Mouse (Mus musculus) kidney, postnatal 0 days (tissue): ENCODE results near the gene Golph3. TPM values are rescaled to one million over a fixed set of nuclear protein-coding genes. Genes with fewer than 3 reads are reported as not detected.

Experiments used
- ATAC-seq: fragments of 200-750 bp; cut with Nextera tagmentation; replicated peaks from 2 replicates; pipeline ENCODE4 v1.8.0; 2017; ENCODE audit warnings: low read depth, moderate number of reproducible peaks, moderate TSS enrichment, moderate library complexity; ENCODE audit not compliant: low FRiP score
- DNase-seq: peaks from one replicate; pipeline ENCODE4 v3.0.0-alpha.2; 2016; ENCODE audit warnings: low spot score
- H3K27ac ChIP-seq: fragments of 300-500 bp; sonication (generic); 2 replicates; pipeline ENCODE4 v1.5.1; 2014; ENCODE audit warnings: mild to moderate bottlenecking
- H3K27me3 ChIP-seq: fragments of 300-500 bp; sonication (generic); 2 replicates; pipeline ENCODE4 v1.6.1; 2014; ENCODE audit warnings: low read length, mixed read lengths; ENCODE audit not compliant: insufficient read depth
- H3K36me3 ChIP-seq: fragments of 300-500 bp; sonication (generic); 2 replicates; pipeline ENCODE4 v1.6.1; 2014; ENCODE audit warnings: low read length, mixed read lengths; ENCODE audit not compliant: insufficient read depth
- H3K4me1 ChIP-seq: fragments of 300-500 bp; sonication (generic); replicated peaks from 2 replicates; pipeline ENCODE4 v1.6.1; 2014; ENCODE audit warnings: antibody characterized with exemption, low read length, mixed read lengths; ENCODE audit not compliant: insufficient read depth
- H3K4me2 ChIP-seq: fragments of 300-500 bp; sonication (generic); 2 replicates; pipeline ENCODE4 v1.6.1; 2014; ENCODE audit warnings: mild to moderate bottlenecking, low read length, moderate library complexity, mixed read lengths
- H3K4me3 ChIP-seq: fragments of 300-500 bp; sonication (generic); replicated peaks from 2 replicates; pipeline ENCODE4 v1.5.1; 2014; ENCODE audit warnings: low read depth, low read length
- H3K9ac ChIP-seq: fragments of 300-500 bp; sonication (generic); 2 replicates; pipeline ENCODE4 v1.6.1; 2014; ENCODE audit warnings: low read depth, low read length
- H3K9me3 ChIP-seq: fragments of 300-500 bp; sonication (generic); replicated peaks from 2 replicates; pipeline ENCODE4 v1.6.1; 2016; ENCODE audit warnings: low read length, inconsistent platforms, mixed read lengths
- CTCF ChIP-seq: IDR thresholded peaks from 2 replicates; pipeline ENCODE4 v1.5.1; 2016; ENCODE audit warnings: antibody characterized with exemption, low read depth, mild to moderate bottlenecking, moderate library complexity
- WGBS: fragments of 180-500 bp; shearing (Covaris S2); extraction: QIAGEN DNeasy Blood & Tissue Kit; methylation state at CpG from one replicate; pipeline ENCODE4 v1.1.7; 2014; 5-methylcytosine and 5-hydroxymethylcytosine counted together
- polyA plus RNA-seq: library from polyadenylated mRNA; unstranded; fragments of >200 nt; fragmentation: Nextera tagmentation; extraction: Ambion mirVana; gene quantifications from 2 replicates; pipeline ENCODE4 v1.2.1, GENCODE M21; 2015

The Golph3 gene
- polyA plus RNA-seq, 1 experiment from 2014 or later = 95.6 TPM

DNA sequence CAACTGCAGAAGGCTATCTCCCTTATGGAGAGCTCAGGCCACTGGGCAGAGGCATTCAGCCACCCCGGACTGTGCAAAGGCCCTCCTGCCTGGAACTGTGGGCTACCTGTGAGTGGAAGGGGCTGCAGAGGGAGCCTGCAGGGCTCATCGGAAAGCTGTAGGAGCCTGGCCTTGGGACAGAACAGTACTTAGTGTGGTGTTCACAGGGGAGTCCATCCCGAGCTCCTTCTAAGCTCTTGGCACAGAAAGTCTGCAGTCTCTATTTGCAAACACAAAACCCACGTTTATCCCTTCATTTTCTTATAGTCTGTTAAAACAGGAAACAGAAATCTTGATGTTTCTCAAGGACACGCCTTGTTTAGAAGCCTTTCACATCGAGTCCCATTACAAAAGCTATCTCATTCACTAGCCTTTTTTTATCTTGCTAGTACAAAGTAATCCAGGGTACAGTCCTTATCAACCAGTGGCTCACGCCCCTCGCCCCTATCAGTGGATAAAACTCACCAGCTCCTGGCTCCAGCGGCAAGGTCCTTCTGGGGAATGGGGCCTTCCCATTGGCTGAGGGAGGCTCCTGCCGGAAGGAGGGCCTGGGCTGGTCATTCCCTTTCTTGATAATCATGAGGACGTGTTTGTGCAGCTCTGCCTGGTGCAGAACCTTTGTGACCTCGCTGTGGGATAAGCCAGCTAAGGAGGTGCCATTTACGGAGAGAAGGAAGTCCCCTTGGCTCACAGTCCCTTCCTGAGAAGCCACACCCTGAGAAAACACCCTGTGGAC lies 46.2 kb downstream of the Golph3 start:
- H3K9me3 ChIP-seq = no peaks in the 10 kb centered on the region
- H3K9ac ChIP-seq = no peak overlapping the region
- no peak for DNase-seq
- no peak for ATAC-seq
- no peaks in the 10 kb centered on the region for H3K4me1 ChIP-seq
- no peak overlapping the region for H3K4me2 ChIP-seq
- no peak overlapping the region for H3K4me3 ChIP-seq
- H3K27ac ChIP-seq = no peak overlapping the region
- TF ChIP-seq CTCF = no peak
- no peaks in the 10 kb centered on the region for H3K27me3 ChIP-seq
- H3K36me3 ChIP-seq = 0 out of 2 replicates have a peak, but pooled peaks cover 5% of the 10 kb centered on the region
- 63% methylated on average over 13 of the region's 13 CpGs for WGBS

DNA sequence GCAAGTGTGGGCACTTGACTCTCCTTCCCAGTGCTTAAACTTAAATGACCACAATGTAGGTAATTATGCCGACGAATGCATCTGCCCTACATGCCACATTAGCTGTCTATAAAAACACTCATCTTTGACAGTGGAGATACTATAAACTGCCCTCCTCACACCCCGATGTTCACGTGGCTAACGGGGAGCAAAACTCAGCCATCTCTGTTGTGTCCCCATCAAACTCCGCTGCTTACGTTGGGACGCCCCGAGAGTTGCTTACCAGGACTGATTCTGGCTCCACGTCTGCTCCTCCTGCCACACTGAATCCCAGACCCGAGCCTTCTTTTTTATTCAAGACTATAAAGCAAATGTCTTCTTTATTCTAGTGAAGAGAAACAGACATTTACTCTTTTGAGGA lies 47.1 kb downstream of the Golph3 start:
- Histone ChIP-seq H3K9ac (no peak overlapping the region), H3K4me2 (no peak overlapping the region), H3K4me3 (no peak overlapping the region), H3K4me1 (0 out of 2 replicates have a peak, but pooled peaks cover 4% of the 10 kb centered on the region), H3K27ac (no peak overlapping the region), H3K27me3 (no peaks in the 10 kb centered on the region), H3K9me3 (no peaks in the 10 kb centered on the region), H3K36me3 (0 out of 2 replicates have a peak, but pooled peaks cover 5% of the 10 kb centered on the region)
- TF ChIP-seq CTCF = no peak
- 87% methylated on average over 11 of the region's 11 CpGs for WGBS
- ATAC-seq (no peak), DNase-seq (no peak)

DNA sequence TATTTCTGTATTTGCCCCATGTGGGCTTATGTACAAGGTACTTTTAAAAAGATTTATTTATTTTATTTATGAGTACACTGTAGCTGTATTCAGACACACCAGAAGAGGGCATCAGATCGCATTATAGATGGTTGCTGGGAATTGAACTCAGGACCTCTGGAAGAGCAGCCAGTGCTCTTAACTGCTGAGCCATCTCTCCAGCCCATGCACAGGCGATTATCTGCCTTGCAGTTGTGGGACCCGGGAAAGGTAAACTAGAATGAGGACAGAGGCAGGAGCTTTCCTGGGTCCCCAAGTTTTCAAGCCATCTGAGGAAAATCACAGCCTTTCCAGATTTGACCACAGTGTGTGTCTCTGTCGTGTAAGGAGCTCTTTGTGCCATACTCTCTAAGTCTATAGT lies 47.6 kb downstream of the Golph3 start:
- WGBS = 92% methylated on average over 4 of the region's 4 CpGs
- DNase-seq = no peak
- Histone ChIP-seq H3K27me3 (no peaks in the 10 kb centered on the region), H3K27ac (no peak overlapping the region), H3K9ac (no peak overlapping the region), H3K4me3 (no peak overlapping the region), H3K36me3 (0 out of 2 replicates have a peak, but pooled peaks cover 5% of the 10 kb centered on the region), H3K9me3 (no peaks in the 10 kb centered on the region), H3K4me2 (no peak overlapping the region), H3K4me1 (peaks cover 8% of the 10 kb centered on the region; the same call in 1 of the 2 replicates)
- ATAC-seq = no peak
- TF ChIP-seq CTCF = no peak

DNA sequence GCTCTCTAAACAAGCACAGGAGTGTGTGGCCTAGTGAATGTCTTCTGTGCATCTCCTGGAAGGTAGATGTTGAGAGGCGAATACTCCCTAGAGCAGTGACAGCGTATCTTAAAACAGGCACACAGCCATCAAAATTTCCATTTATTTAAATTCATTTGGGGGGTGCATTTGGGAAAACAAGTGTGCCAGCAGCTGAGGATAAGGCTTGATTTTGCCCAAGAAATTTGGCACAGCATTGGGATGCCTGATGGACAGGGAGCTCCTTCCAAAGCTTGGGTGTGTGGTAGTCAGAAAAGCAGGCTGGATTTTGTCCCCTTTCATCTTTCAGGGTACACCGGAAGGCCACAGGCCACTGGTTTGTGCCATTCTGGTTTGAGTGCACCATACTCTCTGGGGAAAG lies 48.8 kb downstream of the Golph3 start:
- Histone ChIP-seq H3K36me3 (0 out of 2 replicates have a peak, but pooled peaks cover 5% of the 10 kb centered on the region), H3K9me3 (no peaks in the 10 kb centered on the region), H3K4me1 (peaks cover 17% of the 10 kb centered on the region), H3K27ac (no peak overlapping the region), H3K4me3 (no peak overlapping the region), H3K9ac (no peak overlapping the region), H3K4me2 (no peak overlapping the region), H3K27me3 (no peaks in the 10 kb centered on the region)
- DNase-seq = no peak
- TF ChIP-seq CTCF = no peak
- WGBS = 98% methylated on average over 3 of the region's 3 CpGs
- no peak for ATAC-seq

DNA sequence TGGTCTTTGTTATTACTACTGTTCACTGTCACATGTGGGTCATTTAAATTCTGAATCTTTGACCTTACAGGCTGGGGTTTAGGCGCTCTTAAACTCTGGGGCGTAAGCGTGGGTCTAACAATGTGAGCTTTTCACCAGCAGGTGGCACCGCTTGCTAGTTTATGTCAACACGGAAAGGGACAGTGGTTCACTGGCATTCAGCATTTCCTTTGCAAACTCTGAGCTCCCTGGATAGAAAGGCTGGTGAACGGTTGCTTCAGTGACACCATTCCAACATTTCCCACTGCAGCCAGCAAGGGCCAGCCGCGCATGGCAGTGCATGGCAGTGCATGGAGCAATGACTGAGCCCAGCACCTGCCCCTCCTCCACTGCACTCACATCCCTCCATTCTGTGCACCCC lies 49.9 kb downstream of the Golph3 start:
- DNase-seq (peak; percentile 94), ATAC-seq (peak; percentile 23; the same call in 1 of the 2 replicates)
- no peaks in the 10 kb centered on the region for H3K9me3 ChIP-seq
- H3K27ac ChIP-seq = no peak overlapping the region
- H3K27me3 ChIP-seq = no peaks in the 10 kb centered on the region
- H3K4me1 ChIP-seq = peaks cover 22% of the 10 kb centered on the region
- no peaks in the 10 kb centered on the region for H3K36me3 ChIP-seq
- H3K4me2 ChIP-seq = no peak overlapping the region
- no peak overlapping the region for H3K9ac ChIP-seq
- H3K4me3 ChIP-seq = no peak overlapping the region
- 6% methylated on average over 8 of the region's 8 CpGs for WGBS
- peak; percentile 94 for TF ChIP-seq CTCF

DNA sequence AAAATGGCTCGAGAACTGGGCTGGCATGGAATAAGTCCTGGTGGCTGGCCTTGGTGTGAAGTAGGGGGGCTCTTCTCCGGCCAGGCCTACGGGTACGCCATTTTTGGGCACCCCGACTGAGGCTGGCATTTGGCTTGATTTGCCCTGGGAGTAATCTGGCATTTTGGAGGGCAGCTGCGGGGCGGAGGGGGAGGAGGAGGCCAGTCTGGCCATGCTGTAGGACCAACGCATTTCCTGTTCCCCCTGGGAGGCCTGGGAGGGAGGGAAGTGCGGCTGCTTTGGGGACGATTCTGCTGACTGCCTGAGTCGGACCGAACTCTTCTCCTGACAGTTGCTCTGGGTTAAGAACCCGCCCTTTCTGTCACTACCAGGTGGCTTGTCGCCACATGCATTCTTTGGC lies 52.2 kb downstream of the Golph3 start:
- no peaks in the 10 kb centered on the region for H3K36me3 ChIP-seq
- ATAC-seq (no peak), DNase-seq (no peak)
- 75% methylated on average over 14 of the region's 14 CpGs for WGBS
- no peaks in the 10 kb centered on the region for H3K9me3 ChIP-seq
- peaks cover 22% of the 10 kb centered on the region for H3K4me1 ChIP-seq
- no peak overlapping the region for H3K4me2 ChIP-seq
- peak overlapping the region; percentile 77 for H3K27ac ChIP-seq
- no peak overlapping the region for H3K9ac ChIP-seq
- TF ChIP-seq CTCF = no peak
- H3K4me3 ChIP-seq = no peak overlapping the region
- H3K27me3 ChIP-seq = no peaks in the 10 kb centered on the region
